In genomic region chr1:43164582-43164981, GRCm38 (mm10) we compare ENCODE assay signal across 18 mouse cellular contexts. TPM values are rescaled to one million over a fixed set of nuclear protein-coding genes. Genes with fewer than 3 reads are reported as not detected.
A peak's percentile ranks its signal among the peaks of the same experiment; 100 is the strongest.
DNase-seq lines count a peak whose midpoint lies in the region; ATAC-seq and TF ChIP-seq lines count a peak whose summit lies in the region.
"Had no signal": no experiment of that assay in that cellular context is flagged by ENCODE, and none has a peak within 500 bp of the region (broad histone marks: within the 10 kb centered on the region; RNA-seq: fewer than 3 reads in every experiment).

No protein-coding gene starts in this region.

- TF ChIP-seq CTCF in layer of hippocampus, adult 2 months (conservative IDR thresholded peaks at IDR 0.05) = no peak

- no peak overlapping the region for H3K9ac ChIP-seq in heart, embryonic 14.5 days (ENCODE audit: low read length)
- H3K9ac ChIP-seq: liver, embryonic 13.5 days had no signal

- H3K9me3 ChIP-seq in heart, embryonic 14.5 days (ENCODE audit: control insufficient read depth, low read length) = no peaks in the 10 kb centered on the region
- H3K9me3 ChIP-seq: forebrain, embryonic 10.5 days; liver, embryonic 13.5 days; midbrain, embryonic 12.5 days had no signal

- peak overlapping the region; percentile 72 for H3K4me2 ChIP-seq in heart, embryonic 14.5 days (ENCODE audit: low read length)

- 84% methylated on average over 5 of the region's 5 CpGs for WGBS in heart, embryonic 14.5 days

- no peak overlapping the region for H3K4me3 ChIP-seq in heart, embryonic 14.5 days (ENCODE audit: control insufficient read depth in 1 of 2, insufficient read depth in 1 of 2, low read depth in 1 of 2, low read length in 2 of 2)
- H3K4me3 ChIP-seq in layer of hippocampus, adult 2 months = no peak overlapping the region

- H3K27ac ChIP-seq in heart, embryonic 14.5 days (replicated peaks in 1 of 2; ENCODE audit: control insufficient read depth in 1 of 2, insufficient read depth in 1 of 2, low read depth in 2 of 2, low read length in 2 of 2) = peak overlapping the region; percentile 86 to 91
- H3K27ac ChIP-seq in layer of hippocampus, adult 2 months = peak overlapping the region; percentile 97; the same call in 1 of the 2 replicates
- H3K27ac ChIP-seq: liver, embryonic 13.5 days had no signal

- peak; percentile 89 for DNase-seq in heart, adult 11 months
- no peak for DNase-seq in heart, adult 18-20 months
- DNase-seq in heart, adult 9 months (ENCODE audit: low spot score in 2 of 2) = no peak
- no peak for DNase-seq in layer of hippocampus, adult 2 months (ENCODE audit: low spot score in 2 of 2)
- DNase-seq in layer of hippocampus, postnatal 36 days = no peak
- DNase-seq in urinary bladder, postnatal 36 days (ENCODE audit: low spot score in 2 of 2) = no peak
- DNase-seq: adrenal gland, postnatal 10 days; cerebellum, adult 18-20 months; cerebellum, postnatal 14 days; gastrocnemius, postnatal 14 days; kidney, postnatal 10 days; liver, embryonic 13.5 days; lung, adult 2 months; lung, postnatal 14 days had no signal

- peaks cover 24 to 54% of the 10 kb centered on the region in 2 experiments for H3K4me1 ChIP-seq in heart, embryonic 14.5 days (ENCODE audit: control insufficient read depth in 2 of 2, insufficient read depth in 2 of 2, low read length in 2 of 2)
- H3K4me1 ChIP-seq: midbrain, embryonic 12.5 days had no signal

- no peak for ATAC-seq in heart, embryonic 14.5 days (ENCODE audit: insufficient number of reproducible peaks, insufficient read depth, low FRiP score, low read depth)

- H3K36me3 ChIP-seq in heart, embryonic 14.5 days (ENCODE audit: control insufficient read depth, insufficient read depth, low read length) = peaks cover 20% of the 10 kb centered on the region
- H3K36me3 ChIP-seq: forebrain, embryonic 10.5 days; liver, embryonic 13.5 days; midbrain, embryonic 12.5 days had no signal

- H3K27me3 ChIP-seq in heart, embryonic 14.5 days (ENCODE audit: control insufficient read depth, insufficient read depth, low read length) = no peaks in the 10 kb centered on the region

RNA-seq across cellular contexts. Expression of gene Fhl2, which starts 32.2 kb away (rescaled TPM):
- total RNA-seq in heart, adult 18-20 months (2021) = 1,000 to 10,000 TPM; 1,612 to 1,845 TPM
- polyA plus RNA-seq in heart, embryonic 14.5 days (2014; fragmentation: Nextera tagmentation; extraction: Ambion mirVana) = 358 and 365 TPM in 2 replicates
- total RNA-seq in layer of hippocampus, adult 2 months (2021) = 10 to 100 TPM; 33.6 to 38.6 TPM
- total RNA-seq in layer of hippocampus, postnatal 36 days (2021) = 10 to 100 TPM; 32.0 to 32.6 TPM
- total RNA-seq: megakaryocyte progenitor cell, adult 5-6 weeks had no signal

Comparison
In these comparisons a context has a peak if more than half of its experiments do, and no peak if none do; other contexts are left out.
1. RNA of gene Fhl2, which starts 32.2 kb away (total RNA-seq): 1,612 to 1,845 TPM in heart, adult 18-20 months; 33.6 to 38.6 TPM in layer of hippocampus, adult 2 months and 32.0 to 32.6 TPM in layer of hippocampus, postnatal 36 days; every median in the first group is over 10 times any median in the second.